Mouse (Mus musculus) gastrocnemius, postnatal 25 days (tissue): Measurements from ENCODE around the gene Astn2. TPM values are rescaled to one million over a fixed set of nuclear protein-coding genes. Genes with fewer than 3 reads are reported as not detected.

Source experiments
- DNase-seq: peaks from one replicate; pipeline ENCODE4 v3.0.0; 2022
- total RNA-seq, 2 experiments: library from RNA; stranded (reverse); gene quantifications; 1 replicate in 1 of 2; 2 replicates in 1 of 2; pipeline ENCODE4 v1.2.3; 2021

Gene Astn2
- total RNA-seq, 2 experiments from 2014 or later, result 0.24 to 0.97 TPM

- DNase-seq, result no peak
Measured at GRCm38 (mm10) chr4:66312733-66313132, 91.7 kb downstream of the Astn2 start.

GRCm38 (mm10) chr4:66310315-66311020 is 93.9 kb downstream of the Astn2 start:
- DNase-seq, result no peak

GRCm38 (mm10) chr4:66306377-66306776 is 98.0 kb downstream of the Astn2 start:
- DNase-seq, result no peak

- no peak for DNase-seq
Measured at GRCm38 (mm10) chr4:66302686-66303310, 101.6 kb downstream of the Astn2 start.

DNA sequence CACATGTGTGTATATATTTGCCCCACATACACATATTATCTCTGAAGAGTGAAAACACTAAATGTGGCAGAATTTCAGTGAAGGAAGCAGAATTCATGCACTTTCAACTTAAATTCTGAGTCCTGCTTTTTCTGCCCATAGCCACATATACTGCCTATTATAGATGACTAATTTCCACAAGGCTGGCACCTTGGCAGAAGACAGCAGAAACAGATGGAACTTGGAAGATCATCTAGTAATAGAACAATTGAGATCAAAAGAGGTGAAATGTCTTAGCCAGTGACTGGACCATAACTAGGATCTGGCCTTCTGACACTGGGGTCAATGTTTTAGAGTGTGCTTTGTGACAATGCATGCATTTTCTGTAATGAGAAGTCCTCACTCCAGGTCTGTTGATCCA is 119.4 kb downstream of the Astn2 start:
- DNase-seq, result no peak

- no peak for DNase-seq
Measured at GRCm38 (mm10) chr4:66276096-66276495, 128.3 kb downstream of the Astn2 start.

DNA sequence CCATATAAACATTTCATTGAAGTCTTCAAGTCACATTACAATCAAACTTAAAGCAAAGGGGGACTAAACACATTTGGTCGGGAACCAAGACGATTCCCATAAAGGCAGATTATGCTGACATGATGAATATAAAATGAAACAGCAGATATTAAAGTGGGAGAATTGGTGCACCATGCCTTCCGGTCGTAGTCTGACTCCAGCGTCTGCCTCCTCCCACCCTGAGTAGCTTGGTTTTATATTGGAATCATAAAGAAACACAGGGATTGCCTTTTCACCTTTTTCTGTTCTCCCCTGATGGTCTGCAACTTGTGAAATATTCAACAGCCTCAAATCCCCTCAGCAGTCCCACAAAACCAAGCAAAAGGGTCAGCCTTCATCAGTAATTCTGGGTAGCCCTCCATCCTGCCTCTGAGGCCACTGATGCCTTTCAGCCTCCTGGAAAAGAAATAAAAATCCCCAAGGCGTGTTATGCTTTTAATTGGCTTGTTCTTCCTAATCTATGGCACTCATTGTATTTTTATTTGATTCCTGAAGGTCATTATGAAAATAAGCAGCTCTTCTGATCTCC is 132.8 kb downstream of the Astn2 start:
- no peak for DNase-seq

DNA sequence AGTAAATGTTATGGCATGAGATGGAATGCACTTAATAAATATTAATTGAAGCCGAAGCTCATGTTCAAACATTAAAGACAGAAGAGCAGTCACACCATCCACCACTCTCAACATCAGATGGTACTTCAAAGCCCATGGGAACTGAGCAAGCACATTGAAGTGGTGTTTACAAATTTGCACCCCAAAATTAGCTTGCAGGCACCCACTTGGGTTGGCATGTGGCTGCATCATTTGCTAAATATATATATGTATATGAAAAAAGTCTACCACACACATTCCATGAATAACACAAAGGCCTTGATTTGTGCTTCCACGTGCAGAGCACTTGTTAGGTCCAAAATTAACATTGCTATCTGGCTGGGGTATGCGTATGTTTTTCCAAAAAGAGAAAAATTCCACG is 140.4 kb downstream of the Astn2 start:
- no peak for DNase-seq

GRCm38 (mm10) chr4:66261276-66261675 is 143.1 kb downstream of the Astn2 start:
- DNase-seq, result no peak

DNA sequence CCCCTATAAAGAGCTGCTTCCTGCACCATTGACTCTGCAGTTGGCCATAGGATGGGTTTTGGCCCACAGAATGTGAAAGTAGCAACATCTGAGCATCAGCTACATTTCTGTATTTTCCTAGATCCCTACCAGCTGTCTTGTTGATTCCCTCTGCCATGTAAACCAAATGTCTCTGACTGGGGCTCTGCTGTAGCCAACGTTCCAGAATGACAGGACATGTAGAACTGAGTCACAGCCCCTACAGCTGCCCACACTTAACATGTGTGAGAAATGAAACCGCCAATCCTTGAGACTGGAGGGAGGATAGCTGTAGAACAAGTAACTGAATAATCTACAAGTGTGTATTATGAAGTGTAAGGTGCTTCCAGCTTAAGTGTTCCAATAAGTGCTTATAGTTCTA is 145.5 kb downstream of the Astn2 start:
- no peak for DNase-seq

DNA sequence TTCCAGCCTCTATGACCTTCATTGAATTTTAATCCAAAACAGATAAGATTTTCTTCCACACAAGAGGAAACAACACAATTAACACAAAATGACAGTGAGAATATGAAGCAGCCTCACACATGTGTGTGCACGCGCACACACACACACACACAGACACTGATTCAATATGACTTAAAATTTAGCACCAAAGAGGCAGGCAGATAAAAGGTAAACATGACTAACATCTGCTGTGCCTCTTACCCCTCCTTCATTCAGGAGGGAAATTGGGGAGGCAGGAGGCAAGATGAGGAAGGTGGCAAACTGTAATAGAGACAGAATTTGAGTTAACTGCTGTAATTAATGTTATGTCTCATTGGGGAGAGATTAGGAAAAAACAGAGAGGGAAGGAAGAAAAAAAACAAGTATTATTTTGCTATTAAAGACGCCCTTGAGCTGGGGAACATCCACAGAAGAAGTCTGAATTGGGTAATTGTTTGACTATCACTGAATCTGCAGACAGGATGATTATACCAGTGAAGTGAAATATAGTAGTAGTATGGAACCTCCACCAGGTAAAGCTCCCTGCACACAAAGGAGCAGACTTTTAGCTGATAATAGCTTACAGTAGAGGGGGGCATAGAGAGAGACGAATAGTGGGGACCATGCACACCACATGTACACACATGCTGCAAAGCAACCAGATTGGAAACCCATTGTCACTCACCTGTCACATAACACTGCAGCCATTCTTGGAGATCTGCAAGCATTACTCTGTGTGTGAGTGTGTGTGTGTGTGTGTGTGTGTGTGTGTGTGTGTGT is 149.5 kb downstream of the Astn2 start:
- no peak for DNase-seq

- no peak for DNase-seq
Measured at GRCm38 (mm10) chr4:66248521-66248920, 155.9 kb downstream of the Astn2 start.

GRCm38 (mm10) chr4:66242683-66243082 is 161.7 kb downstream of the Astn2 start:
- no peak for DNase-seq

DNA sequence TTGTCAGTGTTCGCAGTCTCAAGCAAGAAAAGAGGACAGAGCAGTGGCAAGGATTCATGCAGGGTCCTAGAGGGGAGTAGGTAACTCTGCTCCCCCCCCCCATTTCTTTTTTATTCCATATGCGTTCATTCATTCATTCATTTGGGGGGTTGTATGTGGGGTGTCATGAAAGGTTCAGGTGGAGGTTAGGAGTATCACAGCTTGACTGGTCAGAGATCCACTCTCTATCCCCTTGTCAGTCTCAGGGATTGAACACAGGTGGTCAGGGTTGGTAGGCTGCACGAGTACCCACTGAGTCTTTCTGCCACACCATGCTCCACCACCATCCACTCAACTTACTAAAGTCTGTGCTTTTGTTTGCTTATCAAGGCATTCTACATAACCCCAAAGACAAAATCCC is 171.6 kb downstream of the Astn2 start:
- no peak for DNase-seq

DNA sequence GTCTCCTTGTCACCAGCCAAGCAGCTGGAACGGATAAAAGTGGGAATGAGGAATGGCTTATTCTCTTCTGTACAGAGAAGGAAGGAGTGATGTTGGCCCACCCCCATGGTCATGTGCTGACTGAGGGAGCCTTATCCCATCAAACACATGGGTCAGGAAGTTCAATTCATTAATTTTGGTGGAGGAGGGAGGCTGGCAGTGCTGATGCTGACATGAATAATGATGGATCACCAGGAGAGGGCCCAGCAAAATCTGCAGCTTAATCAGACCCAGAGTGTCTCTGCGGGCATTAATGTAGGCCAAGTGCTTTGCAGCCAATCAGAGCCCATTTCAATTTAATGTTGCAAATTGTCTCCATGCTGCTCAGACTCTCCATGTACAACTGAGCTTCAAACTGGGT is 172.1 kb downstream of the Astn2 start:
- no peak for DNase-seq

DNA sequence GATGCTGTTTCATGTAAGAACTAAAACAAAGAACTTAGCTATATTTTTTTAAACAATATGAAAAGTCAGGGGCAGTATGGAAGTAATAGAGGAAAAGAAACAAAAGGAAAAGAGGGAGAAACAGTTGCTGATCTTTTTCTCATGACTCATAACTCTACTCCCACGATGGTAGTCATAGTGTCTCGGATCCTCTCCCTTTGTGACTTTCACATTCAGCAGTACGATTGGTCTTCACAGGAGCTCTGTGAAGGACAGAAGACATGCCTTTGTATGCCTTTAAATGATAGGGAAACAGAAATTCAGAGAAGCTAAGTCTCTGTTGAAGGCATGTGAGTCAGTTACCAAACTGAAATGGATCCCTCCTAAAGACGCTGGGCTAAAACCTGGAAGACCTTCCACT is 173.7 kb downstream of the Astn2 start:
- no peak for DNase-seq

- DNase-seq, result no peak
Measured at GRCm38 (mm10) chr4:66222602-66223317, 181.7 kb downstream of the Astn2 start.

GRCm38 (mm10) chr4:66215170-66215618 is 189.2 kb downstream of the Astn2 start:
- peak; percentile 9 for DNase-seq

GRCm38 (mm10) chr4:66189636-66190035 is 214.8 kb downstream of the Astn2 start:
- no peak for DNase-seq

GRCm38 (mm10) chr4:66175887-66176533 is 228.4 kb downstream of the Astn2 start:
- DNase-seq, result no peak

DNA sequence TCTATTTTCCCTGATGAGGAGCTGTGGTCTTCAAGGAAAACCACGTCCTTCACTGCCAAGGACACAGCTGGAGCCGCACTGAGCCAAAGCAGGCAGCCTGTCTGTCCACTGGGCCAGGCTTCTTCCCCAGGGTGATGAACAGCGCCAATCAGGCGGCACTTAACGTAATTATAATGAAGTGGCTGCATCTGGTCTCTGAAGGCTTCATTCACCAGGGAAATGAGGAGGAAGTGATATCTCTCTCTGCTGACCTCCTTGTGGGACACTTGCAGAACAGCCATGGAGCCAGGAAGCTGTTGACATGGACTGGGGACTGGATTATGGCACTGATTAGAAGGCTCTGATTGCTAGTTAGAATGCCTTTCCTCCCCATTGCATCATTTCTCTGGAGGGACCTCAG is 232.8 kb downstream of the Astn2 start:
- DNase-seq, result peak; percentile 34

DNA sequence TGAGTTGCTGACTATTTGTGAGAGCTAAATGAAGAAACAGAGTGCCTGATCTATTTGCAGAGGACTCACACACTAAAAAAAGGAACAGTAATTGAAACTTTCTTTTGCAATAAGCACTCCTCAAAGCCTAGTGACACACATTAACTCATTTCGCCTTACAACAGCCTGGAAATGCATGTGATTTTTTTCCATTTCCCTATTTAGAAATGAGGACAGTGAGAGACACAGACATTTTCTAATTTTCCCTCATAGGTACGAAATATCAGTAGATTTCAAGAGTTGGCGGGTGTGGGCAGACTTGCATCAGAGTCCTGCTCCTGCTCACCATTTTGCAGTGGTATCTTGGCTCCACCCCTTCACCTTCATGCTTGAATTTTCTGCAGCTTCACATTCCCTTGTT is 233.6 kb downstream of the Astn2 start:
- DNase-seq, result no peak
